Mouse (Mus musculus) thymus, postnatal 0 days (tissue): ENCODE data around the gene Ube2t. TPM values are rescaled to one million over a fixed set of nuclear protein-coding genes. Genes with fewer than 3 reads are reported as not detected.

Source experiments
- polyA plus RNA-seq: library from polyadenylated mRNA; unstranded; fragments of >200 nt; fragmentation: Nextera tagmentation; extraction: Ambion mirVana; gene quantifications from 2 replicates; pipeline ENCODE4 v1.2.1, GENCODE M21; 2015

Ube2t gene
- polyA plus RNA-seq, 1 experiment from 2014 or later, result 51.6 TPM

Other genes with a start within 250 kb of the Ube2t start
- gene Ppp1r12b, start 6.6 kb upstream of the Ube2t start, polyA plus RNA-seq, result 4.5 and 7.0 TPM in 2 replicates
- 0.12 and 0.31 TPM in 2 replicates for gene Lgr6, start 142.7 kb downstream of the Ube2t start, polyA plus RNA-seq
- 108 and 118 TPM in 2 replicates for gene Ptpn7, start 170.1 kb downstream of the Ube2t start, polyA plus RNA-seq
- 32.6 and 34.8 TPM in 2 replicates for gene Arl8a, start 184.3 kb downstream of the Ube2t start, polyA plus RNA-seq
- gene Gpr37l1, start 205.1 kb downstream of the Ube2t start, polyA plus RNA-seq, result 0.09 and 0.13 TPM in 2 replicates